Mouse (Mus musculus) testis, postnatal 14 days (tissue): Measurements from ENCODE around the gene Phospho1.

ENCODE experiments used
- DNase-seq: peaks from one replicate; pipeline ENCODE4 v3.0.0; 2021; ENCODE audit warnings: low spot score

Phospho1 gene

DNA sequence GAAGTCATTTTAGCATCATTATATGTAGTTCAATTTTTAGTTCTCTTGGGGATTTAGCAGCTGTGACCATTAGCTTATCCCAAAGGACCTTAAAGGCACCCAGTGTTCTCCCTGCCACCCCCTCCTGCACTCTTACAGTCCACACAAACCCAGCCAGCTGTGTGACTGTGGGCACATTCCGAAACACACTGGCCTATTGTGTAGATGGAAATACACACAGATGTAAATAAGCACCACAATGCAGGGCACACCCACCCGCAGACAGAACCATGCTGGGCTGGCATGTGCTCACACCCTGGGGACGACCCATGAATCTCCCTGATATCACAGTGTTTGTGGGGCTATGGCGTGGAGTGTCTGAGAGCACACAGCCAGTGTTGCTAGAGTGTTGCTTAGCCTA lies 12.1 kb upstream of the Phospho1 start:
- no peak for DNase-seq

GRCm38 (mm10) chr11:95814101-95814500 lies 10.2 kb upstream of the Phospho1 start:
- no peak for DNase-seq

DNA sequence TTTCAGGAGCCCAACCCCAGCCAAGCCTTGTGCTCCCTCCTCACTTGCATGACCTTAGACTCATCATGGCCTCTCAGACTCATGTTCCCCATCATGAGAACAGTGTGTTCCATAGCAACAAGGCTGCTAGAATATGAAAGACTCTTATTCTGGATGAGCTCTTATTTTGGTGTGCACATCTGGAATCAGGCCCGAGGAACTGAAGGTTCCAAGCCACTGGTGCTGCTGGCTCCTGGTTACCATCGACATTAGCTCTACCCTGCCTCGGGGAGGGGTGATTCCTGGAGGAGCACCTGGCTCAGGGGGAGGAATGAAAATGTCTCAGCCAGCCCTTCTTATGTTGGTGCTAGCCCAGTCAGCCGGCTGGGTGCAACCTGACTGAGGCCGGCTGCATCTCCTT lies 9.4 kb upstream of the Phospho1 start:
- no peak for DNase-seq

- DNase-seq: no peak
These were observed 8.9 kb upstream of the Phospho1 start for GRCm38 (mm10) chr11:95815412-95815811.

- DNase-seq: no peak
These were observed 5.2 kb upstream of the Phospho1 start for GRCm38 (mm10) chr11:95819138-95819537.

DNA sequence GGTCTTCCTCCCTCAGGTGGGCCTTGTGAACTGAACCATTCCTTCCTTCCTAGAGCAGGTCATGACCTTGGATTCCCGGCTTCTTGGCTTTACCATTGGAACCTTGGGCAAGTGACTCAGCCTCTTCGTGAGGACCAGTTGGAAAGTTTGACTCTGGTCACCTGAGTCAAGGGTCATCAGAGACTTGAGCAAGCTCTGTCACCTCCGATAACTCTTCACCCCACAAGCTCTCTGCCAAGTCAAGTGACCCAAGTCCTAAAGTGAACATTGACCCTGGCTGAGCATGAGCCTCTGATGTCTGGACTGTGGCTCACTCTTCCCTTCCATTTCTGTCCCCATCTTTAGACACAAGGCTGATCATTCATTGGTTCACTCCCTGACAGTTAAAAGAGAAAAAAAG lies 2.8 kb upstream of the Phospho1 start:
- DNase-seq: no peak

DNA sequence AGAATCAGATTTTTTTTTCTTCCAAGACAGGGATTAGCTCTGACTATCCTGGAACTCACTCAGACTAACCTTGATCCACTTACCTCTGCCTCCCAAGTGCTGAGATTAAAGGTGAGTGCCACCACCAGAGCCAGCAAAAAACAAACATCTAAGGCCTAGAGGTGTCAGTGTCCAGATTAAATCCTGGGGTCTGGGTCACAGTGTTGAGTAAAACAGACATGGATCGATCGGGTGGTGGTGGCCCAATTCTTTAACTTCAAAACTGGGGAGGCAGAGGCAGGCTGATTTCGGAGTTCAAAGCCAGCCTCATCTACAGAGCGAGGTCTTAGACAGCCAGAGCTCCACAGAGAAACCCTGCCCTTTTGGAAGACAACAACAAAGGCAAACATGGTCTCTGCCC lies 1.9 kb upstream of the Phospho1 start:
- DNase-seq: no peak

DNA sequence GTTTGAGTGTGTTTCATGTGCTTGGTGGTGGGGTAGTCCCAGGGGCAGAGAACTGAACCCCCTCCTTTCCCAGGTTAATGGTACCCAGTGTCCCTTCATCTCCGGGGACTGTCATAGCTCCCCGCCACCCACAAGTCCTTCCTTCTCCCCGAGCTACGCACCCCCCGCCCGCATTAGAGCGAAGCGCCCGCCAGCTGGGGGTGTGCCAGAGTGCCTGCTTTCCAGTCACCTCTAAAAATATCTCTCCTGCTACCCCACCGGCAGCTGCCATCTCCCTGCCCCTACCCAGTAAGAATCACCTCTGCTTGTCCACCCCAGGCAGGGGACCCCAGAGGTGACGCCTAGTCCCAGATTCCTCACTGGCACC lies 561 bp downstream of the Phospho1 start:
- DNase-seq: peak; percentile 49

GRCm38 (mm10) chr11:95825625-95826024 lies 1.3 kb downstream of the Phospho1 start:
- DNase-seq: no peak

GRCm38 (mm10) chr11:95826317-95827167 lies 2.2 kb downstream of the Phospho1 start:
- no peak for DNase-seq

GRCm38 (mm10) chr11:95827168-95827447 lies 2.8 kb downstream of the Phospho1 start:
- no peak for DNase-seq

- DNase-seq: no peak
These were observed 3.3 kb downstream of the Phospho1 start for GRCm38 (mm10) chr11:95827464-95828085.

DNA sequence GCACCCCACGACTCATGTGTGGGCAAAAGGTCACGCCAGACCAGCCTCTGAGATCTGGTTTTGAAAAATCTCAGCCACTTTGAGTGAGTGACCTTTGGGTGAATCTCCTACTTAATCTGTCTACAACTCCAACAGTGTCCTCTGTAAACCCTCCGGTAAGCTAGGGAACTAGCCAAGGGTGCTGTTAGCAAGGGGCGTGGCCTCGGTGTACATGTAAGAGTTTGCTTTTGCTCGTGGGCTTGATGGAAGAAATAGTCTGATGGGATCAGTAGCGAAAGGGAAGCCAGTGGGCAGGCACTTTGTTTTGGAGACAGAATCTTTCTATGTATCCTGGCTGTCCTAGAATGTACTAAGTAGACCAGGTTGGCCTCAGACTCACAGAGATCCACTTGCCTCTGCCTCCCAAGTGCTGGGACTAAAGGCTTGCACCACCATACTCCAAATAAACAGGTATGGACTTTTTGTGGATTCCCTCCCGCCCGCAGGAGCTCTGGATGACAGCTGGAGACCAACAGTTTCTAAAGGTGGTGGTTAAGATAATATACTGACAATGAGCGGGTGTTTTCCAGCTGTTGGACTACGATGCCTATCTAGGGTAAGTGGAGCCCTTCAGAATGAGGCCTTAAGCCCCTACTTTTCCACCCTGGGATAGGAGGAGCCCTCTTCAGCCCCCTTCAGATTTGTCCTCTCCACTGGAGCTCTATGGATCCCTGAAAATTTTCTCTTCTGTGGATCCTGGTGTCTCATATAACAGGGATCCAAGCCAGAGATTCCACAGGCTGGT lies 4.1 kb downstream of the Phospho1 start:
- no peak for DNase-seq

GRCm38 (mm10) chr11:95829526-95830050 lies 5.3 kb downstream of the Phospho1 start:
- DNase-seq: no peak

- DNase-seq: no peak
These were observed 6.3 kb downstream of the Phospho1 start for GRCm38 (mm10) chr11:95830411-95831275.

DNA sequence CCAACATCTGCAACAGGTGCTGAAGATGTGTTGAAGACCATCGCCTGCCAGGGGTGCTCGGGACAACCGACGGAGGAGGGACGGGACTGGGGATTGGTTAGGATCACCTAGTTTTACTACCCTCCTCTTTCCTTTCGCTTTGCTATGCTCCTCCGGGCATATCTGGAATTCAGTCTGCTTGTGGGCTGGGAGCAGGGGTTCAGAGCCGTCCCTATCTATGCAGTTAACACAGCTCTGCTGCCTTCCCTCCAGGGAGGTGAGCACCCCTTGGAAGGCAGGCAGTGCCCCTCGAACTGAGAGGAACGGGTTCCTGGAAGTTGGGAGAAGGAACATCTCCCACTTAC lies 6.9 kb downstream of the Phospho1 start:
- no peak for DNase-seq

- no peak for DNase-seq
These were observed 7.3 kb downstream of the Phospho1 start for GRCm38 (mm10) chr11:95831641-95832040.

DNA sequence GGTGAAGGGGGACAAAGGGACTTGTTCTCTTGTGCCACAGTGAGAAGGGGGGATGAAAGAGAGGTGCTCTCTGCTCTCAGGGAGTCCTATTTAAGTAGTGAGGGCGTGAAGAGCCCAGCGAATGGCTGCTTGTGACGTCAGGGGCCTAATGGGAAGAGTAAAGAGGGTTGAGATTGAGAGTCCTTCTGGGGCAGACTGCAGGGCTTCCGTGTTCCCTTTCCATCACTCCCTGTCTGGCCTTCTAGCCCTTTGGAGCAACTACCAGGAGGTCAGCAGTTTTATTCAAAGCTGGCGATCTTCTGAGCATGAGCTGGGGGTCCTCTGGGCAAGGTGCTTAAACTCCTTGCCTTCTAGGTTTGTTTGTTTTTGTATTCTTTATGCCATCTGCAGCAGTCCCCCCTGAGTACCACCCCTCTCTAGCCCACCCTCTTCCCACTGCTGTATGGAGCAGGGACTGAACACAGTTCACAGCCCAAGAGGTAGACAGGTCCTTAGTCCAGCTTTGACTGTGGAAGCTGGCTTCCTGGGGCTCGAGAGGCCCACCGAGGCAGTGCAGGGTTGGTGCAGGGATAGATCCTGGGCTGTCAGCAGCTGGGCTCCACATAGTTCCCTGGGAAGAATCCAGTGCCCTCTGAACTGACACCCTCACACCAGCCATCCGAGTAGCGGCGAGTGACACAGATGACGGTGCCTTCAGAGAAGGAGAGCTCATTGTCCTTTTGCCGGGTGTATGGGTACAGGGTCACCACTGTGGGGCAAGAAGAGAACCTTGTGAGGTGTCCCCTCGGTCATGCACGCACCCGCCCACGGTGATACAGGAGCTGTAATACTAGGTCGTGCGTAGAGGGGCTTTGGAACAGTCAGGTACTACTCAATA lies 8.1 kb downstream of the Phospho1 start:
- DNase-seq: no peak

DNA sequence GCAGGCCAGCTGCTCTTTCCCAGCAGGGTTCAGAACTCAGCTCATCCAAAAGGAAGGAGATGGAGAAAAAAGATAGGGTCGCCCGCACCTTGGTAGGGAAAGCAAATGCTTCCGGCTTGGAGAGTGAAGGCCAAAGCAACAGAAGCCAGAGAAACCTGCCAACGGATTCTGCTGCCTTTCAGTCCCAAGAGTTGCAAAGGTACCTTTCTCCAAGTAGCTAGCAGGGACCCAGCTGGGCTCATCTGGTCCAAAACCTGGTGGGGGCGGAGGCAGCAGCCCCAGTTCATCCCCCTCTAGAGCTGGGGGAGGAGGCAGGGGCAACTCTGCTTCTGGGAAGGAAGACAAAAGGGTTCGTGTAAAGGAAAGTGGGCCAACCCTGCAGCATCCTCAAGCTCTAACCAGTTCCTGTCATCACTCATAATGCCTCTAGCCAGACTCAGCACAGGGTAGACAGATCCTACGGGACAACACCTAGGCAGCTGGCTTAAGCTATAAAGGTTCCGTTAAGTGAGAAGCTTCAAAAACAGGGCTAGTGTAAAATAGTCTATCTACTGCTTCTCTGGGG lies 8.8 kb downstream of the Phospho1 start:
- DNase-seq: no peak

DNA sequence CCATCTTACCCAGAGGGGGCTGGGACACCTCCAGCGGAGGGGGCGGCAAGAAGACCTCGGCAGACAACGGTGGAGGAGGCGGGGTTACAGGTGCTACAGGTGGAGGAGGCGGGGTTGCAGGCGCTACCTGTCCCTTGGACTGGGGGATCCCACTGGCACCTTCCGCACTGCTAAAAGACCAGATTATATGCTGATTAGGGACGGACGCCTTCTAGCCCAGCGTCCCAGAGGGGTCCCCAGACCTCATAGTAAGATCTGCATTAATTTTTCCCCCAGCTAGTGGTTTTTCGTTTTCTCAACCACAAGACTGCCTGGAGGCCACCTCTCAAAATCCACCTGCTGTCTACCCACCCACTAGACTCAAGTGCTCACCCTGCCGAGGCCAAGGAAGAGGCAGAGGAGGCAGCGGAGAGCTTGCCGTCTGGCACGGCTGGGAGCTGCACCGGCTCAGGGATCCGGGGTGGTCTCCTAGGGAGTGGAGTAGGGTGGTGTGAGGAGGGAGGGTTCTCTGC lies 9.4 kb downstream of the Phospho1 start:
- DNase-seq: no peak
